Mouse (Mus musculus) embryonic facial prominence, embryonic 10.5 days (tissue): ENCODE results near the gene Scgb2b2. TPM values are rescaled to one million over a fixed set of nuclear protein-coding genes. Genes with fewer than 3 reads are reported as not detected.

Source experiments
- DNase-seq: peaks from one replicate; pipeline ENCODE4 v3.0.0-alpha.2; 2017; ENCODE audit warnings: low spot score
- H3K27ac ChIP-seq: fragments of 300-500 bp; sonication (generic); replicated peaks from 2 replicates; pipeline ENCODE4 v1.5.1; 2016; ENCODE audit warnings: mild to moderate bottlenecking
- H3K27me3 ChIP-seq: fragments of 300-500 bp; sonication (generic); replicated peaks from 2 replicates; pipeline ENCODE4 v1.6.1; 2016; ENCODE audit warnings: low read depth, mild to moderate bottlenecking; ENCODE audit not compliant: poor library complexity, severe bottlenecking
- H3K36me3 ChIP-seq: fragments of 300-500 bp; sonication (generic); replicated peaks from 2 replicates; pipeline ENCODE4 v1.6.1; 2016; ENCODE audit warnings: mild to moderate bottlenecking, moderate library complexity
- H3K4me1 ChIP-seq: fragments of 300-500 bp; sonication (generic); 2 replicates; pipeline ENCODE4 v1.6.1; 2016
- H3K4me3 ChIP-seq: fragments of 300-500 bp; sonication (generic); 2 replicates; pipeline ENCODE4 v1.5.1; 2016; ENCODE audit warnings: mild to moderate bottlenecking, moderate library complexity
- H3K9me3 ChIP-seq: fragments of 300-500 bp; sonication (generic); 2 replicates; pipeline ENCODE4 v1.6.1; 2016; ENCODE audit warnings: mild to moderate bottlenecking
- WGBS: fragments of 180-500 bp; shearing (Covaris S2); methylation state at CpG from one replicate; pipeline ENCODE4 v1.1.7; 2016; 5-methylcytosine and 5-hydroxymethylcytosine counted together
- polyA plus RNA-seq: library from polyadenylated mRNA; unstranded; fragments of >200 nt; fragmentation: Nextera tagmentation; extraction: Ambion mirVana; gene quantifications from 2 replicates; pipeline ENCODE4 v1.2.1, GENCODE M21; 2016

The Scgb2b2 gene
- not detected in 2 replicates for polyA plus RNA-seq

- Histone ChIP-seq H3K27ac (no peak within 1 kb of the TSS), H3K4me3 (no peak within 1 kb of the TSS), H3K4me1 (no peaks in the 10 kb centered on the region), H3K9me3 (peaks cover 43% of the 10 kb centered on the region), H3K27me3 (no peaks in the 10 kb centered on the region), H3K36me3 (no peaks in the 10 kb centered on the region)
- WGBS: 86% methylated on average over 5 of the region's 5 CpGs
- no peak for DNase-seq
Observed at GRCm38 (mm10) chr7:31290208-31290607, at the start of gene Scgb2b2. TSS of gene Scgb2b2 (plus strand) at chr7:31290508.

- no peaks in the 10 kb centered on the region for H3K36me3 ChIP-seq
- no peak for DNase-seq
- no peaks in the 10 kb centered on the region for H3K27me3 ChIP-seq
- no peak within 1 kb of the TSS for H3K4me3 ChIP-seq
- no peak within 1 kb of the TSS for H3K27ac ChIP-seq
- whole genome bisulfite sequencing: 79% methylated on average over 3 of the region's 3 CpGs
- H3K9me3 ChIP-seq: peaks cover 40% of the 10 kb centered on the region
- H3K4me1 ChIP-seq: no peaks in the 10 kb centered on the region
Observed at GRCm38 (mm10) chr7:31291721-31292120, 1.4 kb downstream of the Scgb2b2 start, which contains the start of gene Scgb1b2. TSS of gene Scgb1b2 (minus strand) at chr7:31291821.

Other genes starting within 250 kb of the Scgb2b2 start
- 9.1 and 9.5 TPM in 2 replicates for gene Fxyd5, start 248.0 kb upstream of the Scgb2b2 start, polyA plus RNA-seq
- gene Fxyd7, start 239.0 kb upstream of the Scgb2b2 start, polyA plus RNA-seq: 0.55 and 3.1 TPM in 2 replicates
- gene Fxyd1, start 233.3 kb upstream of the Scgb2b2 start, polyA plus RNA-seq: 9.8 and 12.2 TPM in 2 replicates
- gene Lgi4, start 231.2 kb upstream of the Scgb2b2 start, polyA plus RNA-seq: 2.5 and 2.8 TPM in 2 replicates
- 7.5 and 8.8 TPM in 2 replicates for gene Fxyd3, start 213.8 kb upstream of the Scgb2b2 start, polyA plus RNA-seq
- gene Hpn, start 175.2 kb upstream of the Scgb2b2 start, polyA plus RNA-seq: 4.0 and 4.3 TPM in 2 replicates
- gene Scn1b, start 163.5 kb upstream of the Scgb2b2 start, polyA plus RNA-seq: 1.2 and 1.3 TPM in 2 replicates
- 96.1 and 102 TPM in 2 replicates for gene Gramd1a, start 134.6 kb upstream of the Scgb2b2 start, polyA plus RNA-seq
- gene Scgb1b2, start 1.3 kb downstream of the Scgb2b2 start, polyA plus RNA-seq: not detected in 2 replicates
- not detected in 2 replicates for gene Scgb2b3, start 71.6 kb downstream of the Scgb2b2 start, polyA plus RNA-seq
- gene Scgb1b3, start 85.1 kb downstream of the Scgb2b2 start, polyA plus RNA-seq: not detected in 2 replicates